Mouse (Mus musculus) cerebellum, adult (tissue): ENCODE measurements around the gene Bpifa2.
"Not testable (repeated sequence)": the region's sequence is repeated elsewhere in the genome, so short reads cannot be mapped to it uniquely, and the experiment has no call there.

ENCODE experiments used
- ATAC-seq: cut with Nextera tagmentation; 2 replicates; pipeline ENCODE4 v1.9.2; 2017; ENCODE audit warnings: mild to moderate bottlenecking, moderate library complexity, mixed read lengths; ENCODE audit not compliant: insufficient number of reproducible peaks, low FRiP score, low TSS enrichment

Gene Bpifa2

DNA sequence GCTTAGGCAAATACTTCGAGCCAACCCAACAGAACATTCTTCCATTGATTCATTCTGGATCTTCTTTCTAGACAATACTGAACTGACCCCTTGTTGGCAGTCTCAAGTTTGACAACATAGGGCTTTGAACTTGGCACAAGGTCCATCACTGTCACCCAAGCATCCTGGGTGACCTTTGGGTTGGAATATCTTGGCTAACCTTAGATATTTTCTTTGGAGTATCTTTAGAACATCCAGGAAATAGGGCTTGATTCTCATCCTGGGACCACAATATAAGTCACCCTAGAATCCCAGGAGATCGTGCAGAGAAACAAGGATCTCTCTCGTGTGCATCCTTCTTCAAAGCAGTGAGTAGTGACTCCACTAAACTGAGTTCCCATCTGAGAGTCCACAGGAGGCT lies at the start of gene Bpifa2:
Bpifa2 (plus strand) TSS at position 301 of the 400 bp plus-strand sequence.
- no peak for ATAC-seq

DNA sequence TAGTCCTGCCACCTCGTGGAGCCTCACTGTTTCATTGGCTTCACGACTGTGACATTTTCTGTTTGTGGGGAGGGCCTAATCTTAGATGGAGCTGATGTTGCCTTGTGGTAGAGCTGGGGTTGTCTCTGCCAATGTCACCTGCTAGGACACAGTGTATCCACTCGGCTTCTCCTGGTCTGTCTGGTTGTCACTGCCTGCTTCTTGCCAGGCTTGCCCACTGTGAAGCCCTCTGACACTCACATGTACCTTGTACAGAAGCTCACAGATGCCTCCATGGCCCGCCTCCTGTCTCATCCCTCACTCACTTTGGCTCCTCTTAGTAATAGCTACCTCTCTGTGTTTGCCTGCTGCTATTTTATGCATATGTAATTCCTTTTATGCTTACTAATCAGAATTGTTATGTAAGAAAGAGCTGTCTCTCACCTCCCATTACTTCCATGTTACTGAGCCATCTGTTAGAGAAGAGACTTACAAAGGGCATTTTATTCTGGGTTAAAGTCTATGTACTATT lies 45.2 kb upstream of the Bpifa2 start:
- ATAC-seq: peak; percentile 82

- peak; percentile 83 for ATAC-seq
These were observed 44.7 kb upstream of the Bpifa2 start for GRCm38 (mm10) chr2:153963334-153963733.

GRCm38 (mm10) chr2:153970221-153970620 lies 37.8 kb upstream of the Bpifa2 start:
- no peak for ATAC-seq

DNA sequence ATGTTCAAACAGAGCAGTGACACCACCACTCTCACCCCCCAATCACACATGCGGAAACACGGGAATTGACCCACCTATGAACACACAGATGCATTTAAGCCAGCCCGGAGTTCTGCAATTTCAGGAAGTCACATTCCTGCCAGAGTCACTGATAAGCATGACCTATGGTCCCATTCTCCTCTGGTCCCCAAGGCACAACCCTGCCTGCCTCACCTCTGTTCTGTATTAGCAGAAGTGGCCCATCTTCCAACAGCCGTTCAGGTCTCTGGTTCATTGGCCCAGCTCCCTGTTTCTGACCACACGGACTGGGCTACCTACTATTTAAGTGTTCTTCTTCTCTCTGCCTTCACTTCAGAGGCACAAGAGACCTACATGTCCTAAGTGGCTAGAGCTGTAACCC lies 33.5 kb upstream of the Bpifa2 start, which contains the start of gene Bpifa6:
Bpifa6 (plus strand) TSS at position 364 of the 400 bp plus-strand sequence.
- ATAC-seq: no peak

- peak; percentile 49; the same call in 1 of the 2 replicates for ATAC-seq
These were observed 12.3 kb upstream of the Bpifa2 start for GRCm38 (mm10) chr2:153995770-153996169.

DNA sequence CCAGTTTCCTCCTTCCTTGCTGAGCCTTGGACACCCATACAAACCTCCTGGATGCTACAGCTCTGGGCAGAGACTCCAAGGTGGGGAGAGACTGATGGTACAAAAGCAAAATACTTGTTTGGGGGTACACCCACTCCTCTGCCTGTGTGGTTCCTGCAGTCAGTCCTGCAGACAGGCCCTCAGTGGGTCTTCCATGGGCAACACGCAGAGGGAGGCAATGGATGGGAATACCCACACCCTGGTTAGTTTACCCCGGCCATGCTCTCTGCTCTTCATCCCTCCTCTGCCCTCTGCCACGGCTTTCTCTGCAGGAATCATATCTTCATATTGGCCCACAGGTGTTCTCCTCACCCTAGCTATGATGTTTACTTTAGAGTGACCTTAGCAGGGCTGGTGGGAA lies 7.6 kb upstream of the Bpifa2 start:
- ATAC-seq: no peak

DNA sequence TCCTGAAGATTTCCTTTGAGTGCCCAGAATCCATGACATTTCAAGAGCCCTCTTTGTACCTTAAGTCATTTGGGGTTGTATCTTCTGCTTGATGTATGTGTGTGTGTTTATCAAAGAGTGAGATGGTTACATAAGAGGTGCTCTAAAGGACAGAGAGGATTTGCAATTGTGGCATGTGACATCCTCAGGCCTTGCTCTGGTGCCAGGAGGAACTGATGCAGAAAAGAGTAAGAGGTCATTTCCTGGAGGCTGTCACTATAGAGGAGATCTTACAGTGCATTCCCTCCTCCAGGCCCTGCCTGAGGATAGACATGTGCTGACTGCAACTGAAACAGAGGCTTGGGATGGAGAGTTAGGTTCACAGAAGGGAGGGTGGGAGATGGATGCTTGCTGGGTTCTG lies 7.0 kb upstream of the Bpifa2 start:
- ATAC-seq: no peak

DNA sequence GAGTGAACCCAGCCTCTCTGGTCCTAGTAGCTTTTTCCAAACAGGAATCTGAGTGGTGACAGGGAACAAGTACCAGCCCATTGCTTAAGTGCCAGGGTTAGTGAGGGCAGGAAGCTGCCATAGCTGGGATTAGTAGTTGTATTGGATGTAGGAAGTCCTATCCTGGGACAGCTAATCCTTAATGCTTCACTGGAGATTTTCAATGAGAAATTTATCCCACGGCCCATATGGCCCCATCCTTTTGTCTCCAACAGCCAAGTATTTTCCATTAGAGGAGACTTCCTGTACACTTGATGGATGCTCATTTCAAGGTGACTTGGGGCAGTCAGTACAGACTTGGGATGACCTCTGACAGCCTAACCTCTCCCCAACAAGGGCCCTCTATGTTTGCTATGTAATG lies 3.6 kb upstream of the Bpifa2 start:
- ATAC-seq: no peak

- no peak for ATAC-seq
These were observed 3.0 kb upstream of the Bpifa2 start for GRCm38 (mm10) chr2:154005094-154005493.

DNA sequence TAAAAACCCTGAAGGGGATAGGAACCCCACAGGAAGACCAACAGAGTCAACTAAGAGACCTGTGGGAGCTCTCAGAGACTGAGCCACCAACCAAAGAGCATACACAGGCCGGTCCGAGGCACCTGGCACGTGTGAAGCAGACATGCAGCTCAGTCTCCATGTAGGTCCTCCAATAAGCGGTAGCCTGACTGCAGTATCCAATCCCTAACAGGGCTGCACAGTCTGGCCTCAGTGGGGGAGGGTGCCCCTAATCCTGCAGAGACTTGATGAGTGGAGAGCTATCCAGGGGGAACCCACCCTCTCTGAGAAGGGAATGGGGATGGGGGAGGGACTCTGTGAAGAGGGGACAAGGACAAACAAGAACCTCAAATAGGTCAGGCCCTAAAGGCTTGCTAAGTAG lies 2.3 kb upstream of the Bpifa2 start:
- no peak for ATAC-seq

DNA sequence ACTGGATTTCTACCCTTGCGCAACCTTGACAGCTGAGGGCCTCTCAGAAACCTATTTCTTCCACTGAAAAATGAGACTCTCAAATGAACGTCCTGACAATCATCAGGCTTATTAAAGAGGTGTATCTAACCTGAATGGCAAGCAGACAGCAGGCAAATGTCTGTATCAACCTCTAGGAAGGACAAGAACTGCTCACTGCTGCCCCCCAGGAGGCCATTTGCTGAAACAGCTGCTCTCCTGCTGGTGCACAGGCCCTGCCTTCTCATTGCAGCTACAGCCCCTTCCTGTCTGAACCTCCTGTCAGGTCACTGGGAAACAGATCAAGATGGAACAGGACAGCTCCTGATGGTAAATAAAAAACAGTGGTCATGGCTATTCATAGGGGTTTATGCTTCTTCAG lies 1.7 kb upstream of the Bpifa2 start:
- no peak for ATAC-seq

- no peak for ATAC-seq
These were observed 684 bp upstream of the Bpifa2 start for GRCm38 (mm10) chr2:154007381-154007780.

GRCm38 (mm10) chr2:154017990-154018389 lies 9.9 kb downstream of the Bpifa2 start:
- ATAC-seq: no peak

DNA sequence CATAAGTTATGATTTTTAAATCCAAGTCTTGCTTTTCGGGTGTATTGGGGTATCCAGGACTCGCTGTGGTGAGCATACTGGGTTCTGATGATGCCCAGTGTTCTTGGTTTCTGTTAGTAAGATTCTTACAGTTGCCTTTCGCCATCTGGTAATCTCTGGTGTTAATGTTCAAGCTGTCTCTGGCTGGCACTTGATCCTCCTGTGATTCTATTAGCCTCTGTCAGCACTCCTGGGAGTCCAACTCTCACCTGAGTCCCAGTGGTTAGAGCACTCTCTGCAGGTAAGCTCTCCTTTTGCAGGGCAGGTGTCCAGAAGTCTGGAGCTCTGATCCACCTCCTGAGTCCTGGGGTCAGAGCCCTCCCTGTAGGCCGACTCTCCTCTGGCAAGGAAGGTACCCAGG lies 16.6 kb downstream of the Bpifa2 start:
- not testable (repeated sequence) for ATAC-seq

- ATAC-seq: peak; percentile 75
These were observed 30.9 kb downstream of the Bpifa2 start for GRCm38 (mm10) chr2:154038932-154039331.

- no peak for ATAC-seq
These were observed 36.7 kb downstream of the Bpifa2 start for GRCm38 (mm10) chr2:154044743-154045142.

DNA sequence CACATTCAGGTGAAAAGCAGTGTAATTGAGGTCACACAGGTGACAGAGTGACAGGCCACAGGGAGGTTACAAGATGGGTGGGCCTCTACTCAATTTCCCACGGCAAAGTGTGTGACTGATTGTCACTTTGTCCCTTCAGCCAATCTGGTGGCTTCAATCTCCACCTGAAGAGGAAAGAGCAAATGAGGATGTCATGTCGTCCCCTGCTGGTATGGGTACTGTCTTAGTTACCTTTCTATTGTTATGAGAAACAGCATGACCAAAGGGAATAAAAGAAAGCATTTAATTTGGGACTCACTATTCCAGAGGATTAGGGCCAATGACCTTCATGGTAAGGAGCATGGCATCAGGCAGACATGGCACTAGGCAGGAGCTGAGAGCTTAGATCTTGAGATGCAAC lies 50.6 kb downstream of the Bpifa2 start:
- ATAC-seq: no peak
